Mouse (Mus musculus) testis, adult 2 months (tissue): Measurements from ENCODE around the gene Platr25. TPM values are rescaled to one million over a fixed set of nuclear protein-coding genes. Genes with fewer than 3 reads are reported as not detected.
"Not testable (repeated sequence)": the region's sequence is repeated elsewhere in the genome, so short reads cannot be mapped to it uniquely, and the experiment has no call there.

ENCODE experiments used
- H3K27ac ChIP-seq: fragments of 200-500 bp; 2 replicates; pipeline ENCODE4 v1.5.1; 2012; ENCODE audit warnings: low read depth, low read length; ENCODE audit not compliant: control insufficient read depth, insufficient read depth
- H3K27me3 ChIP-seq: fragments of 200-500 bp; 2 replicates; pipeline ENCODE4 v1.6.1; 2012; ENCODE audit warnings: mild to moderate bottlenecking, low read length, moderate library complexity; ENCODE audit not compliant: control insufficient read depth, insufficient read depth
- H3K36me3 ChIP-seq: fragments of 200-500 bp; 2 replicates; pipeline ENCODE4 v1.6.1; 2012; ENCODE audit warnings: mild to moderate bottlenecking, low read length; ENCODE audit not compliant: control insufficient read depth, insufficient read depth
- H3K4me1 ChIP-seq: fragments of 200-500 bp; 2 replicates; pipeline ENCODE4 v1.6.1; 2012; ENCODE audit warnings: low read length; ENCODE audit not compliant: control insufficient read depth, insufficient read depth
- H3K4me3 ChIP-seq: fragments of 200-500 bp; 2 replicates; pipeline ENCODE4 v1.5.1; 2012; ENCODE audit warnings: low read depth, mild to moderate bottlenecking, low read length, moderate library complexity, mixed read lengths; ENCODE audit not compliant: control insufficient read depth
- CTCF ChIP-seq: fragments of 200-500 bp; IDR thresholded peaks from 2 replicates; pipeline ENCODE4 v1.5.1; 2012; ENCODE audit warnings: low read depth, mild to moderate bottlenecking, inconsistent platforms, low read length, moderate library complexity; ENCODE audit not compliant: control insufficient read depth, insufficient read depth, insufficient replicate concordance
- POLR2A ChIP-seq: fragments of 200-500 bp; IDR thresholded peaks from 2 replicates; pipeline ENCODE4 v1.6.1; 2012; ENCODE audit warnings: low read depth, mild to moderate bottlenecking, inconsistent platforms, low read length, moderate library complexity; ENCODE audit not compliant: control insufficient read depth
- polyA plus RNA-seq: library from polyadenylated mRNA; depleted of rRNA; stranded (reverse); fragments of >200 nt; gene quantifications from 2 replicates; pipeline ENCODE4 v1.2.3, GENCODE M21; 2012; rRNA removed

Platr25 gene
- 1.3 TPM in 2 replicates for polyA plus RNA-seq

DNA sequence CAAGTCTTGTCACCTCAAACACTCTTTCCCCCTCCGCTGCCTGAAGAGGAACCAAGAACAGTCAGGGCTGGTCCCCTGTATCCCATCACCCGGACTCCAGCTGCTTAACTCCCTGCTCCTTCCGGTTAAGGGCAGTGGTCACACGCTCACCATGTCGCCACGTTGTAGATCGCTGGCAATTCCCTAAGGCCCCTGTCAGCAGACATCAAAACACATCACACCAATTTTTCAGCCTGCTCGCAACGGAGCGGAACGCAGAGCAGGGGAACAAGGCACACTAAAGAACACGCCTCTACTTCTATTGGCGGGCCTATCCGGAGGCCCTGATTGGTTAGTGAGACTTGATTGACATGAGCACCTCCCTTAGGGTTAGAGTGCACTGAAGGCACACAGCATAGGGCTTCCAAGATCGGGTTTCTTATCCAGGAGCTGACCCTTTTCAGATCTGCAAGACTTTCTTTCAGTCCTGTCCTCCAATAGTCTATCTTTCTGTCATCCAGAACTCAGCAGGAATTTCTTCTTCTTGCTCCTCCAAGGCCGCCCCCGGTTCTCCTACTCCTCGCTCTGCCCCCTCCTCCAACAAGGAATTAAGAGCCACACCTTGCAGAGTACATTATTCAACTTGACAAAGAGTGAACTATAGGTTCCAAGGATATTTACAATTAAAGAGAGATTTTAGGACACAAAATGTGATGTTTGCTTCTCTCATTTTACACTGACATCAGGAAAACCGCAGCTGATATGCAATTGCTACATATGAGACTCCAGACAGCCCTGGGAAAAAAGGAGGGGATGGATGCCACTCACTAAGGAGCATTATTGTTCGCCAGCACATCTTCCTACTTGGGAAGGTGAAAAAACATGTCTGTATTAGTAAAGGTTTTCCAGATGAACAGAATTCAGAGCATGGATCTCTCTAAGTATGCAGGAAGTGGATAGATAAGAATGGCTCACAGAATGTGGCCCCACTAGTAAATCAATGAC is at the start of gene Platr25:
Gene Platr25, minus strand, starts transcription at position 278 of the 984 bp plus-strand sequence.
- Histone ChIP-seq H3K27ac (peak within 1 kb of the TSS; percentile 10; the same call in 1 of the 2 replicates), H3K4me3 (peak within 1 kb of the TSS; percentile 83)
- not testable (repeated sequence) for H3K4me1 ChIP-seq, H3K36me3 ChIP-seq, H3K27me3 ChIP-seq
- TF ChIP-seq POLR2A = peak; percentile 48; the same call in 1 of the 2 replicates

DNA sequence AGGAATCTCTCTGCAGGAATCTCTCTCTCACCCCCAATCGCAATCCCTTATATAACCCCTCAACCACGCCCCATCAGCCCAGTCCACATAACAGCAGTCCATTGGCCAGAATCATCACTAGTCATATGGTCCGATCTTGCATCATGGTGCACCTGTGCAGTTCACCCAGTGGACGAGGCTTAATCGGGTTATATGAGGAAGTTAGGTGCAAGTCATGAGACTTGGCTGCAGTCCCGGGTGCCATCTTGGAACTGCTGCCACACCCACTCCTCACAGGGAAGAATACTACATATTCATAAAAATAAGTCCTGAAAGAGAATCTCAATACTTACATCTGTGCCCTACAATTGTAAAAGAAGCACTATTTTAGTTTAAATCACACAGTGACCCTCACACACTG is 47.5 kb upstream of the Platr25 start:
- not testable (repeated sequence) for H3K4me3 ChIP-seq, H3K36me3 ChIP-seq, H3K27me3 ChIP-seq, H3K4me1 ChIP-seq, H3K27ac ChIP-seq

GRCm38 (mm10) chr13:62786135-62786493 is 25.6 kb upstream of the Platr25 start:
- H3K27ac ChIP-seq = not testable (repeated sequence)

DNA sequence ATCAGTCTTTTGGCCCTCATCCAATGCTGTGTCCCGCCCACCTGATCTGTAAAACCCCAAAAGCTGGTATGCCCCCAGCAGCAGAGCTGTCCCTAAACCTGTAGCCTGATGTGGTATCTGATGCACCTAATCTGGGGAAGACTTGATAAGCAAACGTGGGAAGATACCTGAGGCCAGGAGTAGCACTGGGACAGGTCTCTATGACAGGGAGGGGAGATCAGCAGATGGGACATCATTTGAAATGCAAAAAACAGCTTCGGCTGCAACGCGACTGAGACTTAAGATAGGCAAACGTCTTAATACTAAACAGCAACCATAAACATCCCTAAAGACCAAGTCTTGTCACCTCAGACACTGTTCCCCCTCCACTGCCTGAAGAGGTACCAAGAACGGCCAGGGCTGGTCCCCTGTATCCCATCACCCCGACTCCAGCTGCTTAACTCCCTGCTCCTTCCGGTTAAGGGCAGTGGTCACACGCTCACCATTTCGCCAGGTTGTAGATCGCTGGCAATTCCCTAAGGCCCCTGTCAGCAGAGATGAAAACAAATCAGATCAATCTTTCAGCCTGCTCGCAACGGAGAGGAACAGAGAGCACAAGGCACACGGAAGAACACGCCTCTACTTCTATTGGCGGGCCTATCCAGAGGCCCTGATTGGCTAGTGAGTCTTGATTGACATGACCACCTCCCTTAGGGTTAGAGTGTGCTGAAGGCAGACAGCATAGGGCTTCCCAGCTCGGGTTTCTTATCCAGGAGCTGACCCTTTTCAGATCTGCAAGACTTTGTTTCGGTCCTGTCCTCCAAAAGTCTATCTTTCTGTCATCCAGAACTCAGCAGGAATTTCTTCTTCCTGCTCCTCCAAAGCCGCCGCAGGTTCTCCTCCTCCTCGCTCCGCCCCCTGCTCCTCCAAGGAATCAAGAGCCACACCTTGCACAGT is 25.0 kb upstream of the Platr25 start, which contains the start of gene Gm5141:
Gene Gm5141, minus strand, starts transcription at position 610 of the 936 bp plus-strand sequence.
- H3K27ac ChIP-seq, H3K36me3 ChIP-seq, H3K27me3 ChIP-seq, H3K4me1 ChIP-seq: not testable (repeated sequence)
- peak within 1 kb of the TSS; percentile 85 for H3K4me3 ChIP-seq

More at GRCm38 (mm10) chr13:62786135-62786493, 25.6 kb upstream of the Platr25 start:
- not testable (repeated sequence) for H3K4me1 ChIP-seq, H3K27me3 ChIP-seq, H3K36me3 ChIP-seq, H3K4me3 ChIP-seq

DNA sequence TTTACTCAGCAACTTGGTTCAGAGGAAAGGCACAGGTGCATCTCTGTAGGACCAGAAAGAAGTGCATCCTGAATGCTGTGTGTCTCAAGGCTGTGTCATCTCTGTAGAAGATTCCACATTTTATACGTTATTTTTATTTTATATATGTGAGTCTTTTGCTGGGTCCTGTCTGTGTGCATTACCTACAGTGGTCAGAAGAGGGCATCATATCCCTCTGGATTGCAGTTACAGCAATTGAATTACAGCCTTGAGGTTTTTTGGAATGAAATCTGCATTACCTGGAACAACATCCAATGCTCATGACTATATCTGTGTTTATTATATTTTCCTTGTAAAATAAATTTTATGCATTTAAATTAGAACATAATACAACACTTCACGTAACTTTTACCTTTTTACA is 3.3 kb upstream of the Platr25 start:
- H3K36me3 ChIP-seq, H3K4me1 ChIP-seq, H3K4me3 ChIP-seq, H3K27me3 ChIP-seq, H3K27ac ChIP-seq: not testable (repeated sequence)

DNA sequence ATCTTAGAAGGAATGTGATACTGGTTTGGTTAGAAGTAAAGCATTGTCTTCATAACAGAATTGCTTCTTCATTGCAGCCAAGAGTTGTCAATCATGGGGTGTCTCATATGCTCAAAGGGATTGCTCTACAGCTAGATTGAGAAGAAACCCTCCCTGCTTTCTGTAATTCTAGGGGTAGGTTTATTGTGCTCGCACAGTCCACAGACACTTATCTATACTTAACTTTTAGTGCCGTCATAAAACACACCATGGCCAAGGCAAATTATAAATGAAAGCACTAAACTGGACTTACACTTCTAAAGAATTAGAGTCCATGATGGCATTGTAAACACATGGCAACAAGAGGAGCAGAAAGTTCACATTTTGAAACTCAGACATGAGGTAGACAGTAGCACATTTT is 27.2 kb downstream of the Platr25 start:
- H3K27me3 ChIP-seq = no peaks in the 10 kb centered on the region
- H3K4me1 ChIP-seq = no peaks in the 10 kb centered on the region
- H3K27ac ChIP-seq = no peak overlapping the region
- TF ChIP-seq POLR2A (no peak), CTCF (no peak)
- no peaks in the 10 kb centered on the region for H3K36me3 ChIP-seq
- H3K4me3 ChIP-seq = no peak overlapping the region

- not testable (repeated sequence) for H3K4me3 ChIP-seq, H3K27me3 ChIP-seq, H3K36me3 ChIP-seq, H3K27ac ChIP-seq, H3K4me1 ChIP-seq
These were observed 47.9 kb downstream of the Platr25 start for GRCm38 (mm10) chr13:62712611-62713010.

DNA sequence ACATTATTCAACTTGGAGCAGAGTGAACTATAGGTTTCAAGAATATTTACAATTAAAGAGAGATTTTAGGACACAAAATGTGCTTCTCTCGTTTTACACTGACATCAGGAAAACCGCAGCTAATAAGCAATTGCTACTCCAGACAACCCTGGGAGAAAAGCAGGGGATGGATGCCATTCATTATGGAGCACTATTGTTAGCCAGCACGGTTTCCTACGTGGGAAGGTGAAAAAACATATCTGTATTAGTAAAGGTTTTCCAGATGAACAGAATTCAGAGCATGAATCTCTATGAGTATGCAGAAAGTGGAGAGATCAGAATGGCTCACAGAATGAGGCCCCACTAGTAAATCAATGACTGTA is 75.2 kb downstream of the Platr25 start:
- H3K27ac ChIP-seq = not testable (repeated sequence)

GRCm38 (mm10) chr13:62684608-62685286 is 75.8 kb downstream of the Platr25 start:
- H3K36me3 ChIP-seq, H3K27me3 ChIP-seq, H3K4me1 ChIP-seq, H3K27ac ChIP-seq: not testable (repeated sequence)
- H3K4me3 ChIP-seq = peak overlapping the region; percentile 79

More for the DNA sequence above, 75.2 kb downstream of the Platr25 start:
- not testable (repeated sequence) for H3K4me3 ChIP-seq, H3K4me1 ChIP-seq, H3K27me3 ChIP-seq, H3K36me3 ChIP-seq
